Mouse (Mus musculus): ENCODE results near the gene Ahnak2.

- no peak for TF ChIP-seq CTCF (IDR thresholded peaks at IDR 0.05; ENCODE audit: borderline replicate concordance, control insufficient read depth, extremely low read depth, insufficient read depth, low read length, poor library complexity)
- TF ChIP-seq POLR2A (IDR thresholded peaks at IDR 0.05; ENCODE audit: control insufficient read depth, extremely low read depth, insufficient read depth, low read length, poor library complexity), result no peak
Observed at GRCm38 (mm10) chr12:112849235-112850022, 47.0 kb upstream of the Ahnak2 start.

Measured in thymus, adult 2 months (tissue).